Mouse (Mus musculus): ENCODE results near the gene Spert. TPM values are rescaled to one million over a fixed set of nuclear protein-coding genes. Genes with fewer than 3 reads are reported as not detected.

The Spert gene
- polyA plus RNA-seq, 1 experiment, result not detected

DNA sequence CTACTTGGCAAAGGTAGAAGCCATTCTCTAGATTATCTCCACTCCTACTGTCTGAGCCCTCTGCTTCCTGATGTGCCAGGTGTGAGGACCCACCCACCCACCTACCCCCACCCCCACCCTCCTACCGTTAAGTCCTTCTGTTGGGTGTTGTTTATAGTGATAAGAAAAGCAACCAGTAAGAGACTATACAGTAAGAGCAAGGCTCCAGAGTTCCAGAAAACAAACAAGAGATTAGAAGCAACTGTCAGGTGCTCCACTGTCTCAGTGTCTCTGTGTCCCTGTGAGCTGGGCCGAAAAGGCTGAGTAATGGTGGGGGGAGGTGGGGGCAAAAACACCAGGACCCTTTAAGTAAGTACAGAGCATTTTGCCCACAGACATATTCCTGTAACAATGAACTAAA lies 53.7 kb downstream of the Spert start:
- Histone ChIP-seq H3K4me3 (ENCODE audit: insufficient read depth, low read depth, low read length) (no peak overlapping the region), H3K27ac (ENCODE audit: insufficient read depth, low read depth, low read length) (no peak overlapping the region), H3K4me1 (ENCODE audit: control insufficient read depth, insufficient read depth, low read length) (0 out of 2 replicates have a peak, but pooled peaks cover 2% of the 10 kb centered on the region)
- no peak for TF ChIP-seq CTCF (IDR thresholded peaks at IDR 0.05; ENCODE audit: insufficient read depth, low read depth, low read length)
- no peak for TF ChIP-seq POLR2A (IDR thresholded peaks at IDR 0.05; ENCODE audit: insufficient read depth, low read depth, low read length)
- 57% methylated on average over 2 of the region's 2 CpGs for WGBS

Other genes starting within 250 kb of the Spert start
- not detected in 2 replicates for gene Siah3, start 137.1 kb downstream of the Spert start, polyA plus RNA-seq (2012; ENCODE audit: insufficient read depth, insufficient read length, low replicate concordance, missing spikeins)
- not detected in 2 replicates for gene Erich6b, start 49.1 kb upstream of the Spert start, polyA plus RNA-seq (2012; ENCODE audit: insufficient read depth, insufficient read length, low replicate concordance, missing spikeins)
- not detected in 2 replicates for gene Cog3, start 161.4 kb upstream of the Spert start, polyA plus RNA-seq (2012; ENCODE audit: insufficient read depth, insufficient read length, low replicate concordance, missing spikeins)
- gene Slc25a30, start 193.9 kb upstream of the Spert start, polyA plus RNA-seq (2012; ENCODE audit: insufficient read depth, insufficient read length, low replicate concordance, missing spikeins), result not detected in 2 replicates

Data from olfactory bulb, adult 2 months (tissue).